Mouse (Mus musculus) cerebellum, postnatal 14 days (tissue): ENCODE measurements around the gene Nfic.

Experiments
- DNase-seq, 2 experiments: peaks; one replicate each; pipeline ENCODE4 v3.0.0; 2021; ENCODE audit warnings: mixed read lengths in 2 of 2

Gene Nfic

DNA sequence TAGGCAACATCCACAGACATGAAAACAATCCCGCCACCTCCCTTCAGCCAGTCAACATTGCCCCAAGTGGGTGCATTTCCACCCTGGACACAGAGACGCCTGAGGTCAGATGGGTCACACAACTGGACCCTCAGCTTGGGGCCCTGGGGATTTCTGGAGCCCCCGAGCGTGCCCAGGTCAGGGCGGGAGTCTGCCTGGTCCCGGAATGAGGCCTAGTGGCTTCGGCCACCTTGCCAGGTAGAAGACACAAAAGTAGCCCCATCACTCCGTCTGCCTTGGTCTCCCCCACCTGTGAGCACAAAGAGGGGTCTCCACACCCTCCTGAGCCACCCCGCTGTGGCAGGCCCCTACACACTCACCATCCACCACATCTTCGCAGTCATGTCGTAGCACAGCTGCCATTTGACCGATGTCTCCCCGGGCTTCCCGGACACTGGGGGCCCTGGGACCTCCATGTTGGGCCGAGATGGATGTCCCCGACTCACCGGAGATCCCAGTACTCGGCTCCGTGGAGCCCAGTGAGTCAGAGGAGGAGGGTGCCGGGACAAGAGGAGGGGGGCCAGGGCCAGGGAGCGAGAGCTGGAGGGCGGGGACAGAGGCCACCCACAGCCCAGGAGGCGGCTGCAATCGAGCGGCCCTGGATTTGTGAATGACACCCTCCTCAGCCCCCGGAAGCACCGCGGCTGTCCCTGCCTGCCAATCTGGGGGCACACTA is at the start of gene Nfic:
Gene Nfic (minus strand): TSS at position 455 of the 715 bp plus-strand sequence.
- DNase-seq, result peak in 1 of 2 experiments; percentile 12

DNA sequence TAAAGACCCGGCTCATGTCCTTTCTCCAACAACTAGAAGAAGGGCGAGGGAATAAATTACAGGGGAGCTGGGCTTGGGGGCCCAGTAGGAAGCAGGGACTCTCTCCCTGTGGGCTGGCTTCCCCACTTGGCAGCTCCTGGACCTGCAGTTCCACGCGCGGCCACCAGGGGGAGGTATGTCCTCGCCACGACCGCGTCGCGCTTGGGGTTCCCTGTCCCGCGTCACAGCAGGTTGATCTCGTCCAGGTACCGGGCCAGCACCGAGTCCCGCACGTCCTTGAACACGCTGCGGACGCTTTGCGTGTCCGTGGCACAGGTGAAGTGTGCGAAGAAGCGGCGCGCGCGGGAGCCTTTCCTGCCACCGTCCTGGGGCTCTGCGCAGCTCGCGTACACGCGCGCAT is 47.2 kb upstream of the Nfic start:
- DNase-seq, result peak; percentile 96 to 97

DNA sequence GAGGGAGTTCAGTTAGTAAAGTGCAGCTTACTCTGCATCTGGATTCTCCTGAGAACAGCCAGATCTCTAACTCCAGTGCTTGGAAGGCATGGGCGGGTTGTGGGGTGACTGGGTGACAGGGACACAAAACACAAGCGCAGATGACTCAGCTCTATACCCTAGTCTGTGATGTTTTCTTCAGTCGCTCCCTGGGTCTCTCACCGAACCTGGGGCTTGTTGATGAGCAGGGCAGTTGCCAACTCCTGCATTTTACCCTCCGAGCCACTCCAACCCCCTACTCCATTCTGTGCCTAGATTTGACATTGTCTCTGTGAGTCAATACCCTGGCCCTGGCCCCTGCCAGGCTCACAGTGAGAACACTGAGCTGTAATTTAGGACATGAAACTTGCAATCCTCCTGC is 46.4 kb upstream of the Nfic start:
- DNase-seq, result no peak

DNA sequence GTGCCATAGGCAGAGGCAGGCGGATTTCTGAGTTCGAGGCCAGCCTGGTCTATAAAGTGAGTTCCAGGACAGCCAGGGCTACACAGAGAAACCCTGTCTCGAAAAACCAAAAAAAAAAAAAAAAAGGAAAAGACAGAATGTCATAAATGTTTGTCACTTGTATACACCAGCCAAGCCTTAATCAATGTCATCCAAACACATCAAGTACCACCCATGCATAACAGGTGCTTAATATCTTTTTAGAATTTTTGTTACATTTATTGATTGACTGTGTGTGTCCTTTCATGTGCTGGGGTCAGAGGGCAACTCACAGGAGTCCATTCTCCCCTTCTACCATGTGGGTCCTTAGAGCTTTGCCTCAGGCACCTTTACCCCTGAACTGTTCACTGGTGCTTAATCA is 44.6 kb upstream of the Nfic start, which contains the start of gene S1pr4:
Gene S1pr4 (minus strand): TSS at position 101 of the 400 bp plus-strand sequence.
- no peak for DNase-seq

DNA sequence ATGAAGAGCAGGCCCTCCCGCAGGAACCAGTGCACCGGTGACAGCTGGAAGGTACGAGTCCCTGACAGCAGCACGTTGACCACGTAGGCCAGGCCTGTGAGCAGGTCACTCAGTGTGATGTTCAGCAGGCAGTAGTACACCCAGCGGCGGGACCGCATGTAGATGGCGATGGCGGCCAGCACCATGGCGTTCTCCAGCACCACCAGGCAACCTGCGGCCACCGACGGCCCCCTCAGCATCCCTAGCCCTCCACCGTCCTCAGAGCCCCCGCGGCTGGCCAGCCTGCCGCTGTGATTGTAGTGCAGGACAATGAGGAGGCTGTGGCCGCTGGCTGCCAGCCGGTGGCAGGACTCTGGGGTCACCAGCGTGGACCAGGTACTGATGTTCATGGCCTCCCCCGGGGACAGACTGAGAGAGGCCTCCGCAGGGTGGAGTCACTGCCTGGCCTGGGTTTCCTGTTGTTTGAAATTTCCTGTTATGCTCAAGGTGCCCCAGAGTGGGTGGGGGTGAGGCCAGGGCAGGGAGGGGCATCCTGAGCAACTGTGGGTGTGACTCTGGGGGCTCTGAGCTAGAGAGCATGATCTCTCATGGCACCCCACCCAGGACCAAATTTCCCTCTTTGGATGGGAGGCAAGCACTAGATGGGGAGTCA is 43.9 kb upstream of the Nfic start:
- no peak for DNase-seq

DNA sequence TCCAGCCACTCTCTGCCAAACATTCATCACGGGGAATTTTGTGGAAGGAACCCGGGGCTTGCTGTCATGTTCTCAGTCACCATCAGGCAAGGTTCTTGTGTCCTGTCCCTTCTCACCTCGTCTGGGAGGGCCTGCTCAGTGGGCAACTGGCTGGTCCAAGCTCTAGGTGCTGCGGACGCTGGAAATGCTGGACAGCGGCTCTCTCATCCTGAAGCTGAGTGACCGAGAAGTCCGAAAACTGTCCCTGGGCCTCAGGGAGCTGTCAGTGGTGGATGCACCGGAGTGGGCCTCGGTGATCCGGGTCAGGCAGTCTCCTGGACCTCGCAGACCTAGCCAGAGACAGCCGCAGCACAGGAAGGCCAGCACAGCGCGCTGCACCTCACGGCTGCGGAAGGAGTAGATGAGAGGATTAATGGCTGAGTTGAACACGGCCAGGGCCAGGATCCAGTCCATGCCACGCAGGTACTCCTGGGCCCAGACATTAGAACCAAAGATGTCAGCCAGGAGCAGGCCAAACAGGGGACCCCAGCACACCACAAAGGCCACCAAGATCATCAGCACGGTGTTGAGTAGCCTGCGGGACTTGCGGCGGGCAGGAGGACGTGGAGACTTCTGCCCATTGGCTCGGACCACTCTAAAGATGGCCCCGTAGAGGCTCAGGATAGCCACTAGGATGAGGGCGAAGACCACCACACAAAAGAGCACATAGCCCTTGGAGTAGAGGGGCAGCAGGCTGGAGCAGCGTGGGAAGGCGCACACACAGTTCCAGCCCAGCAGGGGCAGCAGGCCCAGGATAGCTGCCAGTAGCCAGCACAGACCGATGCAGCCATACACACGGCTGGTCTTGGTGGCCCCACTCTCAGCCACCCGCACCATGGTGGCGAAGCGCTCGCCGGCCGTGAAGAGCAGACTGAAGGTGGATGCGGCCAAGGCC is 43.1 kb upstream of the Nfic start:
- DNase-seq, result peak in 1 of 2 experiments; percentile 35

DNA sequence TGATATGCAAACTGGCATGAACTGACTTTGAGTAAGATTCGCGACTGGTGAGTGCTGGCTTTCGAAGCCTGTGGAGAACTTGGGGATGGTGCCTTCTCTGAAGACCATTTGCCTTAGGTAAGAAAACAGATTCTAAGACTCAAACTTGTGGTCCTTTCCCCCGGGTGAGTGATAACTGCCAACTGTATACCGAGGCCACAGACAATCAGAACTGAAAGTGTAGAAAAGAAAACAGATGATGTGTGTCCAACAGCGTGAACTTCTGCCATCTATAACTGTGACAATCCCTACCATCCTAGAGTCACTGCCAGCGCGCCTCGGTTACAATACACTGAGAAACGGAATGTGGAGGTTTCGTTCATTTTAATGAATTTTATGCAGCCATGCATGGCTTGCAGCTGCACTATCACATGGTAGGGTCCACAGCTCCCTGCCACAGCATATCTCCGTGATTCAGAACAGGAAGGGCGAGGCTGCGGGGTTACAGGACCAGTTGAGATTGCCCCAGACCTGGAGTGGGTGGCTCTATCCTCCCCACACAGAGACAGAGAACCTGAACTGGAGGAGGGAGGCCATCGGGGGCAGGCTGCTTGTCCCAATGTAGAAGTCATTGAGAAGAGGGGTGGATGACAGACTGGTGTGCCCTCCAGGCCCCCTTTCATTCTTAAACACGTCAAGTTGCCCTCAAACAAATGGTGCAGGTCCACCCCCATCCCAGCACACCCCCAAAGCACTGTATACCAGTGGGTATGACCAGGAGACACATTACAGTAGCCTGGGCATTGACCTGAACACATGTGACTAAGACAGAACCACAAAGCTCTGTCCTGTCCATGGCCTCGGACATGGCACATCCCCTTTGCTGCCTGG is 42.2 kb upstream of the Nfic start:
- DNase-seq, result no peak

DNA sequence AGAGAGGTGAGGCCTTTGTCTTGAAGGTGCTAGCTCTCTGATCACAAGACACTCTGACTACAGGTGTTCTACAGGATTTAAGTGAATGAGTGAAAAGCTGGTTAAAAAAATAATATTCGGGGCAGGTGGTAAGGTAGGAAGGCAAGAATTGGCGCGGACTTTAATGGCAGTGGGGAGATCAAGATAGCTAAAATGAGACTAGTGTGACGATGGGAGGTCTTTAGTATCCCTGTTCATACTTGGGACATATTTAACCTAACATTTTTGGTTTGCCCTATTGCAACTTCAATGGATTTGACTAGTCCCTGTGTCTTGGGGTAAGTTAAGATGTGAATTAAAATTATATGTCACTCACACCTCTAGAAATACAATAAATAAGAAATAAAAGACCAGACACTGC is 41.5 kb upstream of the Nfic start:
- DNase-seq, result no peak

DNA sequence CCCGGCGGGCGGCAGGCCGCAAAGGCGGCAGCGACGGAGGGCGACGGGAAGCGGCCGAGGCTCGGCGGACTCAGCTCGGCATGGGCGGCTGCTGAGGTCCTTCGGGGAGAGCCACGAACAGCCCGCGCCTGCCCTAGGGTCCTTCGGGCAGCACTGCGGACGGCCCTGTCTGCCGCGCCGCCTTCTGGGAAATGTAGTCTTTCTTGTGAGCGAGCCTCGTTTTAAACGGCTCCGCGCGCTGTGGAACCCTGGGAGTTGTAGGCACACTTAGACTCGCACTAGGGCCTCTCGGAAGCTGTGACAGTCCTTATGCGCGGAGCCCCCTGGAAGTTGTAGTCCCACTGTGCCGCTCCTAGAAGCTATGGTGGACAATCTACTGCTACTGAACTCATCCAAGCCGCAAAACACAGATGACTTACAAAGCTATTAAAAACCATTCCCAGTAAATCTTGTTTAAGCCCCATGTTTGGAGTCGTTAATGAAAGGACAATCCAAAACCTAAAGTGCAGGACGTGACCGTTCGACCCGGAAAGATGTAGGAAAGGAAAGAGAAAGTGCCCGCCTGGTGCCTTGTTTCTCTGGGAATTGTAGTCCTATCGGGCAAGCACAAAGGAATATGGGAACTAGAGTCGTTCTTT is 40.9 kb upstream of the Nfic start, which contains the start of gene Ncln:
Gene Ncln (minus strand): TSS at position 129 of the 638 bp plus-strand sequence.
- DNase-seq, result peak; percentile 98 to 99

DNA sequence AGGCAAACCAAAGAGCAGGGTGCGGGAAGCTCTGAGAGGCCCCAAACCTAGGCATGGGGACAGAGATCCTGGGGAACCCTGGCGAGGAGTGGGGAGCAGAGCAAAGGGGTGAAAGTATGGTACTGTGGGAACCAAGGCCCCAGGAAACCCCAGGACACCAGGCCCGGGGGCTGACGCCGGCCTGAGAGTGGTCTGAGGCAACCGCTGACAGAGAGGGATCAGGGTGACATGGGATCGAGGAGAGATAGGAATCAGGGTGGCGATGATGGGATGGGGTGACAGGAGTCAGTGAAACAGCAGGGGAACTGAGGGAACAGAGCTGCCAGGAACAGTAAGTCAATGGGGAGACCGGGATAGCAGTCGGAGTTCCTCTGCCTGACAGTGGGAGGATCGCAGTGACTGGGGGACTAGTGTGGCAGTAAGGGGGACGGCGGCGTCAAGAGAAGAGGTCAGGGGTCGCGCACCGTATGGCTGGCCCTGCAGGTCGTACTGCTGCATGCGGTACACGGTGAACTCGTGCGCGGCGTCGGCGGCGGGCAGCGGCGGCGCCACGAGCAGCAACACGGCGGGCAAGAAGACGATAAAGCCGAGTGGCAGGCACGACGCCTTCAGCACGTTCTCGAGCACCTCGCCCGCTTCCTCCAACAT is 40.3 kb upstream of the Nfic start:
- DNase-seq, result peak in 1 of 2 experiments; percentile 38

DNA sequence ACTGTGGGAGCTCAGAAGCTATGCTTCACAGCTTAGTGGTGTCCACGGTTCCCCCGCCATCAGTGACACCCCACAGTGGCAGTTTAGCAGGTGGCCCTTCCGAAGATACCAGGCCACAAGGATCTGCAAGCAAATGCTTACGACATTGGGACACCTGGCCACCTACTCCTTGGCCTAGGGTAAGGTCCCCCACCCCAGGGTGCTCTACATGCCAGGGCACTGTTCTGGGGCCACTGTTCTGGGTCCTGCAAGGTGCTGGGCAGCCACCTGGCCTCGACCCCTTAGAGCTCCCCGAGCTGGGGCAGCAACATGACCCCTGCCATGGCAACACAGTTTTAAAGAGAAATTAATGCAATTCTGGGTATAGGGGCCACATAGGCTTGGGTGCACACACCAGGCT is 39.7 kb upstream of the Nfic start:
- peak in 1 of 2 experiments; percentile 22 for DNase-seq

DNA sequence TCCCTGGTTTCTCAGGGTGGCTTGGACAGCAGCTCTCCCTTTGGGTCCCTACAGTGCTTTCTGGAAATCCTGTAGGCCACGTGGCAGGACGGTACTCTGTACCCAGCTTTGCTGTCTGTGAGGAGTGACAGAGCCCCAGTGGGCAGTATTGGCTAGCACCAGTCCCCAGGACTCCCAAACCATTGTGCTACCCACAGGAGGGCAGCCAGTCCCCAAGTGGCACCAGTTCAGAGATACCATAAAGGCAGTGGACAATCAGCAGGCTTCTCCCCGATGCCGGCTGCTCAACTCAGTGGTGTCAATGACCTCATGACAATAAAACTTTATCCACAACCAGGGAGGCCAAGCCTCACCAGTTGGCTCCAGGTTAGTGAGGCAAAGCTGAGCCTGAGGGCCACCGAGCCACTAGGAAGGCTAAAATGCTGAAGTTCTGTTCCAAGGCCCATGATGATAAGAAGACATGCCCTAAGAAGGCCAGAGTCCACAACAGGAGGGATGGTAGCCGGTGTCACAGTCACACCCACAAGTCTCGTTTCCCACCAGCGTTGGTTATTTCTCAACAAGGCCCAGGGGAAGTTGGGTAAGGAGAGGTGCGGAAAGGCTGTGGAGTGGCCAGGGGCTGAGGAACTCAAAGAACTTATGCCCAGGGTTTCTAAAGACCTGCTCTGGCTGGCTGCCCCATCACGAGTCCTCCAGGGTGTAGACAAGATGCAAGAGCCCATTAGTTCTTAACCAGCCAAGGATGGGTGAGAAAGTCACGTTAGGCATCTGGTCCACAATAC is 39.0 kb upstream of the Nfic start:
- no peak for DNase-seq

DNA sequence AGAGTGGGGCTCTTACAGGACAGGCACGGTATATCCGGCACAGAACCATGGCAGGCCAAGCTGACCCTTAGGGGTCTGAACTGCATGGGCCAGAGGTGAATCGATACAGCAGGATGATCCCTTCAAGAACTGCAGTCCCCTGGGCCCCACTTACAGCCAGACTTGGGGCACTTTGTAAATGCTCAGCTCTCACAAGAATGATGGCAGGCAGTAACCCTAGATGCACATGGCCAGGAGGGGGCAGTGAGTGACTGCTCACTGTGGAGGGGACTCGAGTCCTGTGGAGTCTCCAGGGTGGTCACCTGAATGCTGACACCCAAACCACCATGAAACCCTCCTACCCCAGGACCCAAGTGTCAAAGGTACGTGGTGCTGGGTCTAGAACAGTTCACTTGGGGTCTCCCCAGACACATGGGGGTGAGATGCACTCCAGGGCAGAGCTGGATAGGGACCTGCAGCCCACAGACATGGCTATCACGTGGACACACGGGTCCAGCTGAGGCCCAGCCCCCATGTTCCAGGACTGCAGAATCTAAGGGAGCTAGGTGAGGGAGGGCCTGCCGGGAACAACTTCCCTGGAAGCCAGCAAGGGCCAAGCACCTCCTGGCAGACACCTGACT is 38.3 kb upstream of the Nfic start:
- DNase-seq, result no peak

DNA sequence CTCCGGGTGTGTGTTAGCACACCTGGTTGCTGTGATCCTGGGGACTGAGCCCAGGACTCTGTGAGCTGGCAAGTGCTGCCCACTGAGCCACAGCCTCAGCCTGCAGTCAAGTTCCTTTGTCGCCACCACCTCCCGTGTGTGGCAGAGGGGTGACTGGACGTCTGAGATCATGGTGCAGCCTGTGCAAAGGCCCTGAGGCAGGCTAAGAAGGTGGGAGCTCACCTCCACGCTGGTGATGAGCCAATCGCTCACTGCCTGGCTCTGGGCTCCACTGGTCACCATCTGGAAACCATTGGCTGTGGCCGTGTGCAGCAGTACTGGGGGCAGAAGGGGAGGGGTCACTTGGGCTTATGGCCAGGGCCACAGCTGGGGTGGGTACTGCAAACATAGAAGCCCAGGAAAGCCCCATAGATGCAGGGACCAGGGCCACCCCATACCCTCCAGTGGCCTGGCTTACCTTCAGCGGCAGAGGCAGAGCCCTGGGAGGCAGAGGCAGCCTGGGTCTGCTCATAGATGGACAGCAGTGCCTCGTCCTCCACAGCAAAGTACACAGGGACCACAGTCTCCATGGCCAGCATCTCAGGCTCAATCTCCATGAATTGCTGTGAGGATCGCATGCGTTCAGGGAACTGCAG is 37.3 kb upstream of the Nfic start:
- no peak for DNase-seq

DNA sequence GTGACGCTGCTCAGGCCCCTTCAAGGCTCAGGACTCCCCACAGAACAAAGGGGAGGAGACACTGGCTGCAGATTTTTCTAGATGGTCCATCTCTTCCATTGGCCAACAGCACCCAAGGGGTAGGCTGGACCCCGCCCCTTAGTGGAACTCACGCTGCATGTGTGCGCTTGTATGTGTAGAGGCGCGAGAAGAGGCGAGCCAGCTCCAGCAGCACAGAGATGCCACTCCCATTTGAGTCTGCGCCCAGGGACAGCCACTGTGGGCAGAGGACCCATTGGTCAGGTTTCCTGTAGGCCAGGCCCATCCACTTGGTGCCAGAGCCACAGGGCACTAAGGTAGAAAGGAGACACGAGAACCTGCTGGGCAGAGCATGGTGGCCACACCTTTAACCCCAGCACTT is 35.6 kb upstream of the Nfic start:
- DNase-seq, result no peak

DNA sequence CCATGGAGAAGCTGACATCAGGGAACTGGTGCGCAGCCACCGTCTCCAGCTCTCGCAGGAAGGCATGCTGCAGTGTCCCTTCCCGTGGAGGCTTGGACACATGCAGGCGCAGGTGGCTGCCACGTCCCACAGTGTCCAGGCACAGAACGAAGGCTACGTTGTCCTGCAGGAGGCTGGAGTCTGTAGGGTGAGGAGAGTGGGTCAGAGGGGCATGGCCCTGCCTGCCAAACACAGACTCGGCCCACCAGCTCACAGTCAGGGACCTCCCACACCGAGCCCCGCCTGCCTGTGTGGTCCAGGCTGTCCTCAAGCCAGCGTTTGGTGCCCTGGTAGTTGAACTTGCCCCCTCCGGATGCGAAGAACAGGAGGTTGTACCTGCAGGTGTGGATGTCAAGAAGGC is 34.5 kb upstream of the Nfic start:
- no peak for DNase-seq

DNA sequence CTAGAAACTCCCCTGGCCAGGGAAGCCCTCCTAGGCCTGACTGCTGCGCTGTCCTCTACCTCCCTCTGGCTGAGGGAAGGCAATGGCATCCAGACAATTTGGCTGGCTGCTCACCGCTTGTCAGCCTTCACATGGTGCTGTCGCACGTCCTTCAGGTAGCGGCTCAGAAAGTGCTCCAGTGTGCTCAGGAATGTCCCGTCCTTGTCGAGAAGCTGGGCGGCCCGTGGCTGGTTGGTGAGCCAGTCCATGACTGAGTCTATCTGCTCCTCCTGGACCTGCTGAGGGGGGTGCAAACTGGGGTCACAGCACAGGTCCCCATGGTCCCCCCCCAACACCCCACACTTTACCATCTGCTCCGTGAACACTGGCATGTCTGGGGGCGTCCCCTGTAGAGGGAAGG is 32.6 kb upstream of the Nfic start:
- no peak for DNase-seq

DNA sequence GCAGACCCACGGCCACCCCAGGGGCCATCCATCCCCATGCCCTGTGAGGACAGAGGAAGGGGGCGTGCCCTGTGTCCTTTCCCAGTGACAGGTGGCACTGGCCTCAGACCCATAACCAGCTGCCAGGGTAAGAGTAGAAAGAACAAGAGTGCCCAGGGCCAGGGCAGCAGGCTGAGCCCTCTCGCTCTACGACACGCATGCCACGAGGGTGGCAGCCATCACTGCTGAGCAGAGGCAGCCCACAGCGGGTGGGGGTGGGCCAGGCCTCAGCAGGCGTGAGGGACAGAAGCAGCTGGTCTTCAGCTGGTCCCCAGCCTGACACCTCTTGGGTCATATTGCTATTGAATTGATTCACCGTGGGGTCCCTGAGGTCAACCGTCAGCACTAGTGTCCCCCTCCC is 31.1 kb upstream of the Nfic start:
- no peak for DNase-seq

DNA sequence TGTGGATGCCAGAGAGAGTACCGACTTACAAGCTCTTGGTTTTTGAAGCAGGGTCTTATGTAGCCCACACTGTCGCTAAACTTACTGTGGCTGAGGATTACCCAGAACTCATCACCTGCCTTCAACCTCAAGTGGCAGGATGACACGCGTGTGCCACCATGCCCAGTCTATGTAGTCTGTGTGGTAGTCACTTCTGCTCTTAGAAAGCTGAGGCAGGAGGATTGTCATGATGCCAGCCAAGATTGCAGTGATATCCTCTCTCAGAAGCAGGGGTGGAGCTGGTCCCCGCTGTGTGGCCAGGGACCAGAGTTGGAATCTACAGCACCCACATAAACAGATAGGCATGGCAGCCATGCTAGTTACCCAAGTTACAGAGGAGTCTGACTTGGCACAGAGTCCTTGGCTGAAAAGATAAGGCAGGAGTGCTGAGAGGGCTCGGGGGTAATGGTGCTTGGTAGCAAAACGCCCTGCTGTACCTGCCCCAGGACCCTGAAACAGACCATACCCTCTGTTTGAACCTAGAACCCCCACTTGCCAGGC is 30.1 kb upstream of the Nfic start:
- no peak for DNase-seq
